Mouse (Mus musculus): Measurements from ENCODE around the gene Gm1043. TPM values are rescaled to one million over a fixed set of nuclear protein-coding genes. Genes with fewer than 3 reads are reported as not detected.

The Gm1043 gene
- polyA plus RNA-seq, 1 experiment: not detected

DNA sequence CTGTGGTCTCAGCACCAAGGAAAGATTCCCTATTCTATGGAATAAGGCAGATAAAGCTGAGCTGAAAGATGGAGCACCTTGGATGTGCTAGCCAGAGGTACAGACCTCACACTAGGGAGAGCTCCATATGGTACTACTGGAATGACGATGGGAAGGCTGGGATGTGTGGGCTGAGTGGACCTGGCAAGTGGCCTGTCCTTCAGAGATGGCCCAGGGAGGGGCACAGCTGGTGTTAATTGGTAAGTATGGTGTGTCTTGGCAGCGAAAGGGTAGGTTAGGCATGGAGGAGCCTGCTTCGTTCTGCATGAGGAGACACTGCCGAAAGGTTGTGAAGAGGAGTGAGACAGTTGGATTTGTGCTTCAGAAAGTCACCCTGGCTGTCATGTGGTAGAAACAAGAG lies 169.4 kb downstream of the Gm1043 start:
- H3K27me3 ChIP-seq (ENCODE audit: control insufficient read depth, insufficient read depth, low read length, poor library complexity, severe bottlenecking): no peaks in the 10 kb centered on the region
- H3K9ac ChIP-seq (ENCODE audit: low read depth, poor library complexity, severe bottlenecking): no peak overlapping the region
- H3K4me3 ChIP-seq (ENCODE audit: low read depth, low read length): no peak overlapping the region
- TF ChIP-seq POLR2A (IDR thresholded peaks at IDR 0.05; ENCODE audit: insufficient read depth, low read length) (no peak), EP300 (IDR thresholded peaks at IDR 0.05; ENCODE audit: insufficient read depth, low read depth, low read length) (no peak), CTCF (IDR thresholded peaks at IDR 0.05; ENCODE audit: low read depth, low read length) (no peak)
- no peak overlapping the region for H3K27ac ChIP-seq (ENCODE audit: insufficient read depth, low read length)
- no peaks in the 10 kb centered on the region for H3K9me3 ChIP-seq (replicated peaks; ENCODE audit: control insufficient read depth, insufficient read depth, low read length, poor library complexity, severe bottlenecking)
- H3K36me3 ChIP-seq (ENCODE audit: control insufficient read depth, insufficient read depth, low read length, poor library complexity, severe bottlenecking): no peaks in the 10 kb centered on the region
- H3K4me1 ChIP-seq (ENCODE audit: control insufficient read depth, insufficient read depth, low read length): peaks cover 2% of the 10 kb centered on the region

DNA sequence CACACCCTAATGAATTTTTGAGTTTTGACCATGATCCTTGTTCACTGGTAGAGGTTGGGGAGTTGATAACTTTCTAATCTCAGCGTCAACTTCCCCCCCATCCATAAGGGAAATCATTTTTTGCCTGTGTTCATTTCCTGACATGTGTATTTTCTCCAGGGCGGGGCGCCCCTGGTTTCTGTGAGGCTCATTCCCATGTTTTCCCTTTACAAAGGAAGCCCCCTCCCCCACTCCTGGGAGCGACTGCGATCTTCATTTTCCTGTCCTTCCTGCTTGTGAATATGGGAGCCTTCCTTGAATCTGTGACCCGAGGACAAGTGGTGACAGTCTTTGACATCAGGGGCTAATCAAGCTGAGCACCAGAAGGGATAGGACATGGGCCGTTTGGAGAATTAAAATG lies 171.7 kb downstream of the Gm1043 start:
- no peaks in the 10 kb centered on the region for H3K4me1 ChIP-seq (ENCODE audit: control insufficient read depth, insufficient read depth, low read length)
- H3K36me3 ChIP-seq (ENCODE audit: control insufficient read depth, insufficient read depth, low read length, poor library complexity, severe bottlenecking): no peaks in the 10 kb centered on the region
- TF ChIP-seq POLR2A (IDR thresholded peaks at IDR 0.05; ENCODE audit: insufficient read depth, low read length) (no peak), CTCF (IDR thresholded peaks at IDR 0.05; ENCODE audit: low read depth, low read length) (no peak), EP300 (IDR thresholded peaks at IDR 0.05; ENCODE audit: insufficient read depth, low read depth, low read length) (no peak)

DNA sequence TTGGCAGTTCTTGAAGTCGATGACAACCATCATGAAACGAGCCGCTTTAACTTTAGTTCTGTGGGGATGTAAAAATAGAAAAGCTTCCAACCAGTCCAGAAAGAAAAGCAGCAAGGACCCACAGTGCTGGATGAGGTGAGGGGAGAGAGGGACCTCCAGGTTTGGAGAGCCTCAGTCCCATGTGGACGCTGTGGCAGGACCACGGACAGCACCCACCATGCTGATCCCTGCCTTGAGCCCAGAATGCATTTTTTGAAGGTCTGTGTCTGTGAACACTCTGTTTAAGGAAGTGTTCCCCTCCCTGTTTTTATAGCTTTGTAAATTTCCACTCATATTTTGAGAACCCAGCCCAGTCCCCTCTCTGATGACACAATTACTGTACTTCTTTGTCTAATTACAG lies 172.1 kb downstream of the Gm1043 start:
- Histone ChIP-seq H3K27me3 (ENCODE audit: control insufficient read depth, insufficient read depth, low read length, poor library complexity, severe bottlenecking) (no peaks in the 10 kb centered on the region), H3K4me1 (ENCODE audit: control insufficient read depth, insufficient read depth, low read length) (no peaks in the 10 kb centered on the region), H3K9me3 (replicated peaks; ENCODE audit: control insufficient read depth, insufficient read depth, low read length, poor library complexity, severe bottlenecking) (no peaks in the 10 kb centered on the region)

More for the DNA sequence above, 171.7 kb downstream of the Gm1043 start:
- Histone ChIP-seq H3K27me3 (ENCODE audit: control insufficient read depth, insufficient read depth, low read length, poor library complexity, severe bottlenecking) (no peaks in the 10 kb centered on the region), H3K9ac (ENCODE audit: low read depth, poor library complexity, severe bottlenecking) (no peak overlapping the region), H3K27ac (ENCODE audit: insufficient read depth, low read length) (no peak overlapping the region), H3K9me3 (replicated peaks; ENCODE audit: control insufficient read depth, insufficient read depth, low read length, poor library complexity, severe bottlenecking) (no peaks in the 10 kb centered on the region), H3K4me3 (ENCODE audit: low read depth, low read length) (no peak overlapping the region)

DNA sequence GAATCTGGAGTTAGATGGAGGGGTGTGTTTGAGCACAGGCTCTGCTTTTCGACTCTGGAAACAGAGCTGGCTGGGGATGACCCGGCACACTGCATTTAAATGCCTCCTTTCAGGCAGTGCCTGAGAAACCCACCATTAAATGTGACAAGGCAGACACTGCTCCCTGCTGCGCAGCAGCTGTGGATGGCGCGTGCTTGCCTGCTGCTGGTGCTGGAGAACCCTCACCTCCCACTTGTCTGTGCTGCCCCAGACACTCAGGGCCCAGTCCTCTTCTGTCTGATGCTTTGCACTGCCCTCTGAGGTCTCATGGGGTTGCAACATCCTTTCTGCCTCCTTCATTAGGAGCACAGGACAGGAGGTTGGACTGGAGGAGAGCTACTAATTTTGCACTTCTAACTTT lies 176.6 kb downstream of the Gm1043 start:
- H3K27ac ChIP-seq (ENCODE audit: insufficient read depth, low read length): no peak overlapping the region
- TF ChIP-seq POLR2A (IDR thresholded peaks at IDR 0.05; ENCODE audit: insufficient read depth, low read length) (no peak), CTCF (IDR thresholded peaks at IDR 0.05; ENCODE audit: low read depth, low read length) (no peak), EP300 (IDR thresholded peaks at IDR 0.05; ENCODE audit: insufficient read depth, low read depth, low read length) (no peak)
- H3K4me1 ChIP-seq (ENCODE audit: control insufficient read depth, insufficient read depth, low read length): no peaks in the 10 kb centered on the region
- no peaks in the 10 kb centered on the region for H3K36me3 ChIP-seq (ENCODE audit: control insufficient read depth, insufficient read depth, low read length, poor library complexity, severe bottlenecking)
- no peaks in the 10 kb centered on the region for H3K9me3 ChIP-seq (replicated peaks; ENCODE audit: control insufficient read depth, insufficient read depth, low read length, poor library complexity, severe bottlenecking)
- H3K27me3 ChIP-seq (ENCODE audit: control insufficient read depth, insufficient read depth, low read length, poor library complexity, severe bottlenecking): no peaks in the 10 kb centered on the region
- no peak overlapping the region for H3K9ac ChIP-seq (ENCODE audit: low read depth, poor library complexity, severe bottlenecking)
- H3K4me3 ChIP-seq (ENCODE audit: low read depth, low read length): no peak overlapping the region

More for the DNA sequence above, 172.1 kb downstream of the Gm1043 start:
- TF ChIP-seq CTCF (IDR thresholded peaks at IDR 0.05; ENCODE audit: low read depth, low read length) (no peak), EP300 (IDR thresholded peaks at IDR 0.05; ENCODE audit: insufficient read depth, low read depth, low read length) (no peak), POLR2A (IDR thresholded peaks at IDR 0.05; ENCODE audit: insufficient read depth, low read length) (no peak)
- H3K27ac ChIP-seq (ENCODE audit: insufficient read depth, low read length): no peak overlapping the region
- H3K4me3 ChIP-seq (ENCODE audit: low read depth, low read length): no peak overlapping the region
- H3K9ac ChIP-seq (ENCODE audit: low read depth, poor library complexity, severe bottlenecking): no peak overlapping the region
- H3K36me3 ChIP-seq (ENCODE audit: control insufficient read depth, insufficient read depth, low read length, poor library complexity, severe bottlenecking): no peaks in the 10 kb centered on the region

DNA sequence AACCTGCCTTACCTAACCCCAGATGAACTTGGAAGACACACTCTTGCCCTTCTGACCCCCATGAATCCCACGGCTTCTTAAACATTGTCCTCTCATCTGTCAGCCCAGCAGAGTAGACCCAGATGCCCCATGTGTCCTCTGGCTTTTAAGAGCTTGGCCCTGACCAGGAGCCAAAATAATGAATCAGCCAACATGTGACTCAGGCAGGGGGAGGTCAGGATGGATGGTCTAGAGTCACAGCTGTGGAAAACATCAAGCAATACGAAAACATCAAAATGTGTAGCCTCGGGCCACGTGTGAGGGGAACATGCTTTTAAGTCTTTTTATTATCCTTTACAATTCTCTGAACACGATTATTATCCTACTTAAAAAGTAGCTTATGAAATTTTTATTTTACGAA lies 178.6 kb downstream of the Gm1043 start:
- peaks cover 5% of the 10 kb centered on the region for H3K36me3 ChIP-seq (ENCODE audit: control insufficient read depth, insufficient read depth, low read length, poor library complexity, severe bottlenecking)
- TF ChIP-seq POLR2A (IDR thresholded peaks at IDR 0.05; ENCODE audit: insufficient read depth, low read length): no peak
- TF ChIP-seq EP300 (IDR thresholded peaks at IDR 0.05; ENCODE audit: insufficient read depth, low read depth, low read length): no peak
- TF ChIP-seq CTCF (IDR thresholded peaks at IDR 0.05; ENCODE audit: low read depth, low read length): no peak
- H3K9ac ChIP-seq (ENCODE audit: low read depth, poor library complexity, severe bottlenecking): no peak overlapping the region
- no peaks in the 10 kb centered on the region for H3K4me1 ChIP-seq (ENCODE audit: control insufficient read depth, insufficient read depth, low read length)
- H3K9me3 ChIP-seq (replicated peaks; ENCODE audit: control insufficient read depth, insufficient read depth, low read length, poor library complexity, severe bottlenecking): no peaks in the 10 kb centered on the region
- H3K27me3 ChIP-seq (ENCODE audit: control insufficient read depth, insufficient read depth, low read length, poor library complexity, severe bottlenecking): no peaks in the 10 kb centered on the region
- no peak overlapping the region for H3K27ac ChIP-seq (ENCODE audit: insufficient read depth, low read length)
- no peak overlapping the region for H3K4me3 ChIP-seq (ENCODE audit: low read depth, low read length)

Other genes starting within 250 kb of the Gm1043 start
- gene Ppp2r2c, start 216.9 kb upstream of the Gm1043 start, polyA plus RNA-seq (2011; ENCODE audit: insufficient read depth, insufficient read length, low read depth, missing spikeins): 14.6 and 15.9 TPM in 2 replicates
- 10.1 and 11.3 TPM in 2 replicates for gene Wfs1, start 96.2 kb upstream of the Gm1043 start, polyA plus RNA-seq (2011; ENCODE audit: insufficient read depth, insufficient read length, low read depth, missing spikeins)
- 17.0 and 17.4 TPM in 2 replicates for gene Crmp1, start 156.6 kb downstream of the Gm1043 start, polyA plus RNA-seq (2011; ENCODE audit: insufficient read depth, insufficient read length, low read depth, missing spikeins)